Mouse (Mus musculus): ENCODE results near the gene Cluh.

DNA sequence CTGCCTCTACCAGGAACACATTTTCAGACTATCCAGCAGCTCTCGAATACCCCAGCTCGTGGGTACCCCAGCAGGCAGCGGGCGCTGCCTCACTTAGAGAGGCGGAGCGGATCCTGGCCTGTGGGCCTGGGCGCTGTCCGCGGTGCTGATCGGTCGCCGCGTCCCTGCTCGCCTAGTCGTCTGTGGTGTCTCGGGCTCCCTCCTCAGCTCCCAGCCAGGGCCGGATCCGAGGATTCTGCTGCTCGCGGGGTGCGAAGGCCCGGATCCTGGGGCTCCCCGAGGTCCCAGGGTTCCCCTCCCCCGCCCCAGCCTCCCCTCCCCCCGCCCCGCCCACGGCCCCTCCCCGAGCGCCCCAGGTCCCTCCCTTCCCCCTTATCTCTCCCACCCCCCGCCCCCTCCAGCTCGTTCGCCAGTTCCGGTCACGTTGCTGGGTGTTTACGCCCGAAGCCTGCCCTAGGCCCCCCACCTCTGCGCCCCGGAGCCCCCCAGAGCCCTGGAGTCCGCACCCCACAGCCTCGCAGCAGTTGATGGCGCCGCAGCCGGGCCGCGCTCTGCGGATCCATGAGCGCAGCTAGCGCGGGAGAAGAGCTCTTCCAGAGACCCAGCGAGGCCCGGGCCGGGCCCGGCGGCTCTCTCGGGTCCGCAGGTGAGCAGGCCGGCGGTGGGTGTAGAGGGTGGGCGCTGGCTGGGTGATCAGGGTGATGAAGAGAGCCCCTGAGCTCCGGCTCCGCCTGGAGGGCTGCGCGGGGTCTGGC, 29.9 kb upstream of the Cluh start, which contains the start of gene Ccdc92b:
- TF ChIP-seq CTCF (IDR thresholded peaks at IDR 0.05; ENCODE audit: borderline replicate concordance, control insufficient read depth, extremely low read depth, insufficient read depth, low read length, poor library complexity) (0 out of 2 replicates have a peak, but pooled peaks have one; percentile 33), POLR2A (IDR thresholded peaks at IDR 0.05; ENCODE audit: control insufficient read depth, extremely low read depth, insufficient read depth, low read length, poor library complexity) (no peak)

All from thymus, adult 2 months (tissue).